Mouse (Mus musculus) small intestine, adult 2 months (tissue): Measurements from ENCODE around the gene Acoxl.

Experiments used
- CTCF ChIP-seq: fragments of 200-500 bp; IDR thresholded peaks from 2 replicates; pipeline ENCODE4 v1.5.1; 2012; ENCODE audit warnings: low read depth, mild to moderate bottlenecking, control low read depth, inconsistent platforms, low read length, moderate library complexity, mixed read lengths; ENCODE audit not compliant: insufficient replicate concordance, insufficient read length; ENCODE audit errors: extremely low read depth
- POLR2A ChIP-seq: fragments of 200-500 bp; IDR thresholded peaks from 2 replicates; pipeline ENCODE4 v1.6.1; 2012; ENCODE audit warnings: low read depth, mild to moderate bottlenecking, control low read depth, inconsistent platforms, low read length, moderate library complexity

GRCm38 (mm10) chr2:127864381-127864780, 25.7 kb downstream of the Acoxl start:
- TF ChIP-seq POLR2A, result no peak
- TF ChIP-seq CTCF, result no peak
